Mouse (Mus musculus): ENCODE measurements around the gene Spns1.
A peak's percentile ranks its signal among the peaks of the same experiment; 100 is the strongest.

The Spns1 gene

DNA sequence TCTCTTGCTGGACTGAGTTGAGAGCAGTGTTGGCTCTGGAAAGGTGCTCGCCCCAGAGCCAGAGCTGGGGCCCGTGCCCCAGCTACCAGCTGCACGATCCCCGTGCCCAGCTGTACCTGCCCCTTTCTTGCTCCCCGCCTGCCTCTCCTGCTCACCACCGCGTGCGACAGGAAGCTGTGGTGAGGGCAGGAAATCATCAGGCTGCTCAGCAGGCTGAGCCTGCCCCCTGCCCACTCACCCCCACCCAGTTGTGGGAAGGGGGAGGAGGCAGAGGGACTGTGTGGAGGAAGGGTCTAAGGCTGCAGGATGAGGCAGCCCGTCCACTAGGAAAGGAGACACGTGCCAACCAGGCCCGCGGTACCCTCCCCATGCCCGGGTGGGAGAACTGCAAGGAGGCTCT is 7.9 kb downstream of the Spns1 start, which contains the start of gene Lat:
TSS of gene Lat (minus strand) at position 178 of the 400 bp plus-strand sequence.
- peak; percentile 68 to 77 for DNase-seq (ENCODE audit: low spot score in 2 of 2)

DNA sequence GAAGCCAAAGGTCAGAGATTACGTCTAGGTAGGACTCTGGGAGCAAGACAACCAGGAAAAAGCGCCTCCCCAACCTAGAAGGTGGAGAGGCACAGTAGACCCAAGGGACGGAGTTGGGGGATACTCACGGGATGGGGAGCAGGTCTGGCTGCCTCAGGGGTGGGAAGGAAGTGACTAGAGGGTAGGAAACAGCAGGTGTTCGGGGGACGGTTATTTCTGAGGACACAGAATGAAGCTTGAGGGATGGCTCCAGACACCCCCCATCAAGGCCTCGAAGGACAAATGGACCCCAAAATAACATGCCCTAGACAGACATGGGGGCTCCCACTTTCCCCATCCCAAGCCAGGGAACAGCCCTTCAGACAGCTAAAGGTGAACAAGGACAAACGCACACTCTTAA is 8.9 kb downstream of the Spns1 start:
- no peak for DNase-seq (ENCODE audit: low spot score in 2 of 2)

GRCm38 (mm10) chr7:126367636-126368035 is 9.6 kb downstream of the Spns1 start:
- DNase-seq (ENCODE audit: low spot score in 2 of 2) = no peak

DNA sequence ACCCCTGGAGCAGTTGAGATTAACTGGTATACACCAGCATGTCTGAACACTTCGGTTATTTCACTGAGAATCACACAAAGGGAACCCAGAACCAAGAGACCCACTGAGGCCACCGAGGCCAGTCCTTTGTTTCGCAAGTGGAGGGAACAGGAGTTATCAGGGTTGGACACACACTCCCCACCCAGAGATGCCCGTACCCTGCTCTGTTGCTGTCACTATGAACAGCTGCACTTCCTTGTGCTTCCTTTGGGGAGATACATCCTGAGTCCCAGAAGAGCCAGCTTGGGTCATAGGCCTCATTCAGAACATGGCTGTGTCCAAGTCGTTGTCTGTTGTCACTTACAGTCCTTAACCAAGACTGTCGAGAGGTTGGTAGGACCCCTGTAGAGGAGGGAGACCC is 14.2 kb downstream of the Spns1 start:
- DNase-seq (ENCODE audit: low spot score in 2 of 2) = no peak

- DNase-seq (ENCODE audit: low spot score in 2 of 2) = no peak
Measured at GRCm38 (mm10) chr7:126359049-126359448, 18.2 kb downstream of the Spns1 start.

- no peak for DNase-seq (ENCODE audit: low spot score in 2 of 2)
Measured at GRCm38 (mm10) chr7:126358413-126358812, 18.8 kb downstream of the Spns1 start.

- DNase-seq (ENCODE audit: low spot score in 2 of 2) = no peak
Measured at GRCm38 (mm10) chr7:126357838-126358237, 19.4 kb downstream of the Spns1 start.

DNA sequence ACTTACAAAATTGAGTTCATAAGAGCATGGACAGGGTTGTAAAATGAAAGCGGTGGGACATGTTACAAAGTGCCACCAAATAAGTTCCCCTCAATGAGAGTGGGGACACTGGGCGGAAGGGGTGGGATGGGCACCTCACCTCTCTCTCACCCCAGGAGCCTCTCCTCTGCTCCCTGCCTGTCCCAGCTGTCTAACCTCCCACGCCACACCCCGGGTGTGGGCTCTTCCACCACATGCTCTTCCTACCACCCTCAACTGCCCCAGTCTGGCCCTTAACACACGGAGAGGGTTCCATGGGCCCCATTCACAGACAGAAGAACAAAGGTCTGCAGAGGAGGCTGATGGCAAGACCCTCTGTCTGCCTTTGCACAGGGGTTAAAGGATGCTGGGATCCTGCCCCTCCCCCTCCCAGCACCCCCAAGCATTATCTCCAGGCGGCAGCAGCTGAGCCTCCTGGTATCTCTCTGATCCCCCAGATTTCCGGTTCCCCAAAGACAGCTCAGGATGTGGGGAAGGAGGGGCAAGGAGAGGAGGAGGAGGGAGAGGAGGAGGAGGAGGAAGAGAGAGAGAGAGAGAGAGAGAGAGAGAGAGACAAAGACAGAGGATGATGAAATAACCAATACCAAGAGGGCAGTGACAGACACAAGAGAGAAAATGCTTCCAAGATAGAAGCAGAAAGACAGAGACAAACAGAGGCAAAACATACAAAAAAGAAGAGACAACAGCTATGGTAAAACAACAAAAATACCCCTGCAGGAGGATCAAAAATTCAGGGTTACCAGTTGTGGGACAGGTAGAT is 20.3 kb downstream of the Spns1 start:
- no peak for DNase-seq (ENCODE audit: low spot score in 2 of 2)

DNA sequence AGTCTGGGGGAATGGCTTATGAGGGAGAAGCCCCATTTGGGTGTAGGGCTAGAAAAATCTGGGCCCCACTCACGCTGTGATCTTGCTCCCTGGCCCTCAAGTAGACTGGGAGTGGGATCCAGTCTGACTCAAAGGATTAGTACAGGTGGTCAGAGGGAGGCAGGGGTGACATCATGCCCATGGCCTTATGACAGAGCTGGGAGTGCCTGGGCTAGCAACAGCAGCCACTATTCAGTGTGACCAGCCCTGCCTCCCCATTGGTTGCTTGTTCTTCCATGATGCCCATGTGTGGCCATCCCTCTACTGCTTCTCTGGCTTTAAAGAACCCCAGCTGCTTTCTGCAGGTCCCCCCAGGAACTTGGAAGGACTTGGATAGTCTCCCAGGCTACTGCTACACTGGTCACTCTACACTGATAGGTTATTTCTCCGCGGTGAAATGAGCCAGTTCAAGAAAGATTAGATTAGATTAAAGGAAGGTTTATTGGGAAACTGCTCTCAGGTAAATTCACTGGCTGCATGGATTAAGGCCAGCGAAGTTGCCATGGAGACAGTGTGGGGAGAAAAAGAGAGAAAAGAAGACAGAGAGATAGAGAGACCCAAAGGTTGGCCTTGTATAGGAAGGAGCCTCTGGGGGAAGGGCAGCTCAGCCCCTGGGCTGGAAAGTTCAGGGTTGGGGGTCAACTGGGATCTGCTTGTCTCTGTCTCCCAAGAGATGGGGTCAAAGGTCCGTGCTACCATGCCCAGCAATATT is 21.2 kb downstream of the Spns1 start:
- DNase-seq (ENCODE audit: low spot score in 2 of 2) = no peak

- DNase-seq (ENCODE audit: low spot score in 2 of 2) = no peak
Measured at GRCm38 (mm10) chr7:126354738-126355614, 22.3 kb downstream of the Spns1 start.

- DNase-seq (ENCODE audit: low spot score in 2 of 2) = no peak
Measured at GRCm38 (mm10) chr7:126353994-126354365, 23.3 kb downstream of the Spns1 start.

GRCm38 (mm10) chr7:126353251-126353993 is 23.8 kb downstream of the Spns1 start:
- no peak for DNase-seq (ENCODE audit: low spot score in 2 of 2)

DNA sequence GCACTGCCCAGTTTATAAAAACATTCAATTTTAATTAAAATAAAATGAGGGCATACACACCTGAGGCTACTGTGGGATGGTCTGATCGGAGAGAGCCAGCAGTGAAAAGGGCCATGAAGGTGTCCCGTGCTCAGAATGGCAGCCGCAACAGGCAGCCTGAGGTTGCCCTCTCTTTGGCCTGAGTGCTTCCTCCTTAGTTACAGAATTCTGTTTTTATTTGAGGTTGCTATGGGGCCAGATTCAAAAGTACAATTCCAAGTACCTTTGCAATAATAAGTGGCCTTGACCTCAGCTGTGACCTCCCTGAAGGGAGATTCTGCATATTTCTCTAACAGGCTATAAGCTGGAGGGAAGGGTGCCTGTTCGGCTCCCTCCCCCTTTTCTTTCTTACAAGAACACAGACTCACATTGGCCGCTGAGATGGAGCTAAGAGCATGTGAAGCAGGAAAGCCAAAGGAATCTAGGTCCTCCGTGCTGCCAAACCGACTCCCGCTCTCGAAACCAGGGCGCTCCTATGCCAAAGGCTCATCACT is 25.8 kb downstream of the Spns1 start:
- no peak for DNase-seq (ENCODE audit: low spot score in 2 of 2)

DNA sequence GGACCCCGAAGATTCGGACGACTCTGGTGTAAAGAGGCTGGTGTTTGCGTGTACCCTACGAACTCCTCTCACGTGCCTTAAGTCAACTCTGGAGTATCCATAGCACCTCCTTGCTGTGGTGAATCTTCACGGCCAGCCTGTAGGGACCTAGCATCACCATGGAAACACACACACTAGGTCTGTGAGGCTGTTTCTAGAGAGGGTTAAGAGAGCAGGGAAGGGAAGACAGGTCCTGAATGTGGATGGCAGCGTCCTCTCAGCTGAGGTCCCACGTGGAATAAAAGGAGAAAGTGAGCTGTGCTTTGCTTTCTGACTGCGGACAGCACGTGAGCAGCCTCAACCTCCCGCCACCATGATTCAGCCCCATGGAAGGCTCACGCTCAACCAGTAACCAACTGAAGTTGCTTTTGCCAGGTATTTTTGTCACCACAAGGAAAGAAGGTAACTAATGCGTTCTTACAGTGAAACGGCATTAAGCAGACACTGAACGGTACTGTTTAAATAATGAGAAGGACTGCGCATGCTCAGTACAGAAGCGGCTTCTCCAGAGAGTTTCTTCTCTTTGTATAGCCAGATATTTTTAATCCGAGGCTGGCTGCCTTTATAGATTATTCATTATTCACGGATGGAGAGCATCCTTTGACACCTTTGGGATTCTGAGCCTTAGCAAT is 26.4 kb downstream of the Spns1 start:
- DNase-seq (ENCODE audit: low spot score in 2 of 2) = no peak

DNA sequence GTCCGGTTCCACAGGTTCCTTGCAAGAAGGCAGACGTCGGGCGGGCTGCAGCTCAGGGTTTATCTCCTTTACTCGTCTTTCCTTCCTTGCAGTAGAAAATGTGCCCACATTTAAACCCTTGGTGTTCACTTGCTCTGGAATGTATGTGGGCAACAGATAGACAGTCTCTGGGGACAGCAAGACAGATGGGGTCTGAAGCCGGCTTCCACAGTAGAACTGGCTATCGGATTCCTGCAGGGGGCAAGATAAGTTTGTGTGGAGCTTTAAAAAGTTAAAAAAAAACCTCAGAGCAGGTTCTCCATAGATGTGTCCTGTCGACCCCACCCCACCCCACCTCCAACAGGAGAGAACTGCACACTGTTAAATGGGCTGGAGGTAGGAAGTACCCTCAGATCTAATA is 29.0 kb downstream of the Spns1 start:
- no peak for DNase-seq (ENCODE audit: low spot score in 2 of 2)

DNA sequence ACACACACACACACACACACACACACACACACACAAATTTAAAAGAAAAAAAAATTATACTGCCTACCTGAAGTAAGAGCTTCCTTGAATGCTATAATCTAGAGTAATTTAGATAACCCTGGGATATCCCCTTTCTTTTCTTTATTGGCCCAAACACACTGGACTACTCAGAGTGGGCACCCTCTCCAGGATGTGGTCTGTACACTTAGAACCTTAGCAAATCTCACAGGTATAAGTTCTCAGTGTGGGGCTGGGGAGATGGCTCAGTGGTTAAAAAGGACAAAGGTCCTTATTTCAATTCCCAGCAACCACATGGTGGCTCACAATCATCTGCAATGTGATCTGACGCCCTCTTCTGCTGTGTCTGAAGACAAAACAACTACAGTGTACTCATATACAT is 30.2 kb downstream of the Spns1 start:
- DNase-seq (ENCODE audit: low spot score in 2 of 2) = no peak

GRCm38 (mm10) chr7:126345969-126346368 is 31.3 kb downstream of the Spns1 start:
- no peak for DNase-seq (ENCODE audit: low spot score in 2 of 2)

DNA sequence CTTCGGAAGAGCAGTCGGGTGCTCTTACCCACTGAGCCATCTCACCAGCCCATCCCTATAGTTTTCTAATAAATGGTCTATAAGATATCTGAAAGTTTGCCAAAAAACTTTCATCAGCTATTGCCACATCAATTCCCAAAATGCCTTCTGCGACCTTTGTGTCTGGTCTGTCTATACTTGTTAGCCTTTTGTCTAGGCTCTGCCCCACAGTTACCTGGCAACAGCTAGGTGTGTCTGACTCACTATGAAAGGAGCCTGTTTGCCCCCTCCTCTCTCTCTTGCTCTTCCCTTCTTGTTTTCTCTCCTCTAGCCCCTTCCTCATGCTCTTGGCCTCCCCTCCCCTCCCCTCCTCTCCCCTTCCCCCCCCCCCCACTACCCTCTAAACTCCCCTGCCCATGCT is 31.7 kb downstream of the Spns1 start:
- DNase-seq (ENCODE audit: low spot score in 2 of 2) = no peak

GRCm38 (mm10) chr7:126340896-126341295 is 36.4 kb downstream of the Spns1 start:
- DNase-seq (ENCODE audit: low spot score in 2 of 2) = no peak

DNA sequence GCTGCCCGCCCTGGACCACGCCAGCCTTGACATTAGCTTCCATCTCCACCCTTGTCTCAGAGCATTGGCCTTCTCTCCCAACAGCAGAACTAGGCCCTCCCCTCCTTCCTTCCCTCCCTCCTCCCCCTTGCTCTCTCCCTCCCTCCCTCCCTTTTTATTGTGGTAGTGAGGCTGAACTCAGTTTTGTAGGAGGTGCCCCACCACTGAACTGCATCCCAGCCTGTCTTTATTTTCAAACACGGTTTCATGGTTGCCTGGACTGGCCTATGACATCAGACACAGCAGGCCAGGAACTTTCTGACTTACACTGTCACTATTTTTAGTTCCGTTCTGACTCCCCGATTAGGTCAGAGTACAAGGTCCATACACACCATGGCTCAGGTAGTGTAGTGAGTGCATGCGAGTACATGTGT is 37.0 kb downstream of the Spns1 start:
- DNase-seq (ENCODE audit: low spot score in 2 of 2) = no peak

DNA sequence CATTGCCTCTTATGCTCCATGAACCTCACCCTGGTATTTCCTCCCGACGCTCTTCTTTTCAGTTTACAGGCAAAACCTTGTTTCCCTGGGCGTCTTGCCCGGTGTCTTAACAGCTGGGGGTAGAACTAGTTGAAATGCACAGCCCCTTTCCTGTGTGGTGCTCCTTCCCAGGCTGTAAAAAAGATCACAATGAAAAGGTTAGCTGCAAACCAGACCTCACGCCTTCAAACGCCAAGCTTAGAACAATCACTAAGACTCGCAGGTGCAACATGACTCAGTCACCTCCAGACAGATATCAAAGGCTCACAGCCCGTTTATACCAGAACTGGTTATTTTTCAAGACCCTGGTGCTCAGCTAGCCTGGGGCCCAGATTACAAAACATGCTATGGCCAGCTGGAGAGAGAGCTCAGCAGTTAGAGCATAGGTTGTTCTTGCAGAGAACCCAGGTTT is 37.7 kb downstream of the Spns1 start:
- DNase-seq (ENCODE audit: low spot score in 2 of 2) = no peak
